Mouse (Mus musculus) E14TG2a.4 (cell line): ENCODE results near the gene Zbtb8a.

Experiments
- H3K27me3 ChIP-seq: 2 replicates; pipeline ENCODE4 v1.6.1; 2014; ENCODE audit warnings: low read length, control low read depth; ENCODE audit not compliant: insufficient read depth
- H3K36me3 ChIP-seq: 2 replicates; pipeline ENCODE4 v1.6.1; 2014; ENCODE audit warnings: low read length, control low read depth; ENCODE audit not compliant: insufficient read depth
- H3K4me1 ChIP-seq: replicated peaks from 2 replicates; pipeline ENCODE4 v1.6.1; 2014; ENCODE audit warnings: low read depth, low read length, control low read depth
- H3K4me3 ChIP-seq: replicated peaks from 2 replicates; pipeline ENCODE4 v1.5.1; 2014; ENCODE audit warnings: mild to moderate bottlenecking, low read length
- H3K9me3 ChIP-seq: 2 replicates; pipeline ENCODE4 v1.6.1; 2014; ENCODE audit warnings: low read length, control low read depth
- CTCF ChIP-seq: conservative IDR thresholded peaks from 2 replicates; pipeline ENCODE4 v1.5.1; 2014; ENCODE audit warnings: low read length
- NANOG ChIP-seq: IDR thresholded peaks from 2 replicates; pipeline ENCODE4 v1.6.1; 2014; ENCODE audit warnings: borderline replicate concordance, low read length, mixed read lengths
- POU5F1 ChIP-seq: IDR thresholded peaks from 2 replicates; pipeline ENCODE4 v1.6.1; 2014; ENCODE audit warnings: low read length, borderline replicate concordance

Gene Zbtb8a

DNA sequence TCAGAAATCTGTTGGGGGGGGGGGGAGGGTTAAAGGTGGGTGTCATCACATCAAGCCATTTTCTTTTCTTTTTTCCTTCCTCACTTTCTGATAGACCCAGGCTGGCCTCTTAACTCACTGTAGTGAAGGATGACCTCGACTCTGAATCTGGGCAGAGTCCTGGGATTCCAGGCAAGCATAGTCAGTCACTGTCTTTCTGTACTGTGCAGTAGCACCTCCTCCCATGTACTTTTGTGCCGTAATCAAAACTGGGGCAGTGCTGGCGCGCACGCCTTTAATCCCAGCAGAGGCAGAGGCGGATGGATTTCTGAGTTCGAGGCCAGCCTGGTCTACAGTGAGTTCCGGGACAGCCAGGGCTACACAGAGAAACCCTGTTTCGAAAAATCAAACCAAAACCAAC, 74.1 kb downstream of the Zbtb8a start:
- H3K36me3 ChIP-seq = peaks cover 54% of the 10 kb centered on the region
- TF ChIP-seq CTCF = no peak
- no peak for TF ChIP-seq NANOG
- no peak for TF ChIP-seq POU5F1
- H3K9me3 ChIP-seq = no peaks in the 10 kb centered on the region
- peaks cover 37% of the 10 kb centered on the region for H3K4me1 ChIP-seq
- H3K27me3 ChIP-seq = no peaks in the 10 kb centered on the region
- no peak overlapping the region for H3K4me3 ChIP-seq
